Mouse (Mus musculus) E14TG2a.4 (cell line): ENCODE measurements at regions not wholly inside any gene's neighbourhood (a gene's known extent, or its start where the extent isn't known, plus 50 kb on each side); places are given as distances from the start of the nearest gene placed in this dataset.

Experiments used
- CTCF ChIP-seq: conservative IDR thresholded peaks from 2 replicates; pipeline ENCODE4 v1.5.1; 2014; ENCODE audit warnings: low read length
- POU5F1 ChIP-seq: IDR thresholded peaks from 2 replicates; pipeline ENCODE4 v1.6.1; 2014; ENCODE audit warnings: low read length, borderline replicate concordance

GRCm38 (mm10) chr3:39925436-39925835, 605.6 kb upstream of the Intu start:
- TF ChIP-seq CTCF (no peak), POU5F1 (no peak)
